Mouse (Mus musculus) embryonic facial prominence, embryonic 10.5 days (tissue): ENCODE results near the gene Dapk3. TPM values are rescaled to one million over a fixed set of nuclear protein-coding genes. Genes with fewer than 3 reads are reported as not detected.

ENCODE experiments used
- DNase-seq: peaks from one replicate; pipeline ENCODE4 v3.0.0-alpha.2; 2017; ENCODE audit warnings: low spot score
- H3K27ac ChIP-seq: fragments of 300-500 bp; sonication (generic); replicated peaks from 2 replicates; pipeline ENCODE4 v1.5.1; 2016; ENCODE audit warnings: mild to moderate bottlenecking
- H3K27me3 ChIP-seq: fragments of 300-500 bp; sonication (generic); replicated peaks from 2 replicates; pipeline ENCODE4 v1.6.1; 2016; ENCODE audit warnings: low read depth, mild to moderate bottlenecking; ENCODE audit not compliant: poor library complexity, severe bottlenecking
- H3K36me3 ChIP-seq: fragments of 300-500 bp; sonication (generic); replicated peaks from 2 replicates; pipeline ENCODE4 v1.6.1; 2016; ENCODE audit warnings: mild to moderate bottlenecking, moderate library complexity
- H3K4me1 ChIP-seq: fragments of 300-500 bp; sonication (generic); 2 replicates; pipeline ENCODE4 v1.6.1; 2016
- H3K4me3 ChIP-seq: fragments of 300-500 bp; sonication (generic); 2 replicates; pipeline ENCODE4 v1.5.1; 2016; ENCODE audit warnings: mild to moderate bottlenecking, moderate library complexity
- H3K9me3 ChIP-seq: fragments of 300-500 bp; sonication (generic); 2 replicates; pipeline ENCODE4 v1.6.1; 2016; ENCODE audit warnings: mild to moderate bottlenecking
- WGBS: fragments of 180-500 bp; shearing (Covaris S2); methylation state at CpG from one replicate; pipeline ENCODE4 v1.1.7; 2016; 5-methylcytosine and 5-hydroxymethylcytosine counted together
- polyA plus RNA-seq: library from polyadenylated mRNA; unstranded; fragments of >200 nt; fragmentation: Nextera tagmentation; extraction: Ambion mirVana; gene quantifications from 2 replicates; pipeline ENCODE4 v1.2.1, GENCODE M21; 2016

The Dapk3 gene
- polyA plus RNA-seq, 1 experiment from 2014 or later: 51.5 TPM

GRCm38 (mm10) chr10:81242021-81242420, 59.2 kb downstream of the Dapk3 start:
- H3K4me3 ChIP-seq: no peak overlapping the region
- WGBS: 89% methylated on average over 16 of the region's 16 CpGs
- peaks cover 55% of the 10 kb centered on the region for H3K4me1 ChIP-seq
- DNase-seq: no peak
- H3K36me3 ChIP-seq: no peaks in the 10 kb centered on the region
- no peaks in the 10 kb centered on the region for H3K9me3 ChIP-seq
- no peak overlapping the region for H3K27ac ChIP-seq
- H3K27me3 ChIP-seq: peaks cover 79% of the 10 kb centered on the region

Other genes starting within 250 kb of the Dapk3 start
- gene Gng7, start 168.1 kb upstream of the Dapk3 start, polyA plus RNA-seq: 6.5 and 6.7 TPM in 2 replicates
- 1.4 and 1.9 TPM in 2 replicates for gene Diras1, start 157.3 kb upstream of the Dapk3 start, polyA plus RNA-seq
- 14.0 and 16.9 TPM in 2 replicates for gene Slc39a3, start 145.6 kb upstream of the Dapk3 start, polyA plus RNA-seq
- gene Sgta, start 122.8 kb upstream of the Dapk3 start, polyA plus RNA-seq: 289 and 290 TPM in 2 replicates
- gene Thop1, start 113.0 kb upstream of the Dapk3 start, polyA plus RNA-seq: 102 and 109 TPM in 2 replicates
- 0.60 TPM in 1 of 2 replicates, not detected in the other for gene Creb3l3, start 84.1 kb upstream of the Dapk3 start, polyA plus RNA-seq
- 222 and 225 TPM in 2 replicates for gene Map2k2, start 77.1 kb upstream of the Dapk3 start, polyA plus RNA-seq
- 10.4 and 11.7 TPM in 2 replicates for gene Zbtb7a, start 47.8 kb upstream of the Dapk3 start, polyA plus RNA-seq
- gene Pias4, start 15.1 kb upstream of the Dapk3 start, polyA plus RNA-seq: 62.2 and 66.3 TPM in 2 replicates
- gene Eef2, start 6.4 kb upstream of the Dapk3 start, polyA plus RNA-seq: 564 and 572 TPM in 2 replicates
- gene 4930442H23Rik, start 844 bp downstream of the Dapk3 start, polyA plus RNA-seq: not detected in 2 replicates
- not detected in 2 replicates for gene Nmrk2, start 19.0 kb downstream of the Dapk3 start, polyA plus RNA-seq
- 2.5 and 3.6 TPM in 2 replicates for gene Atcay, start 47.8 kb downstream of the Dapk3 start, polyA plus RNA-seq
- 3.5 and 4.6 TPM in 2 replicates for gene Zfr2, start 50.1 kb downstream of the Dapk3 start, polyA plus RNA-seq
- 3.6 and 3.7 TPM in 2 replicates for gene Matk, start 69.9 kb downstream of the Dapk3 start, polyA plus RNA-seq
- gene Mrpl54, start 83.9 kb downstream of the Dapk3 start, polyA plus RNA-seq: 223 and 237 TPM in 2 replicates
- gene Apba3, start 84.0 kb downstream of the Dapk3 start, polyA plus RNA-seq: 57.2 and 57.5 TPM in 2 replicates
- 8.9 and 9.0 TPM in 2 replicates for gene Tjp3, start 108.6 kb downstream of the Dapk3 start, polyA plus RNA-seq
- 72.2 and 72.4 TPM in 2 replicates for gene Pip5k1c, start 110.0 kb downstream of the Dapk3 start, polyA plus RNA-seq
- 52.3 and 54.3 TPM in 2 replicates for gene Cactin, start 138.1 kb downstream of the Dapk3 start, polyA plus RNA-seq
- gene Tbxa2r, start 145.7 kb downstream of the Dapk3 start, polyA plus RNA-seq: 3.1 and 3.6 TPM in 2 replicates
- gene Gipc3, start 160.3 kb downstream of the Dapk3 start, polyA plus RNA-seq: not detected in 2 replicates
- gene Hmg20b, start 167.5 kb downstream of the Dapk3 start, polyA plus RNA-seq: 114 and 122 TPM in 2 replicates
- 7.8 and 8.3 TPM in 2 replicates for gene Mfsd12, start 174.5 kb downstream of the Dapk3 start, polyA plus RNA-seq
- 0.47 and 0.76 TPM in 2 replicates for gene 4930404N11Rik, start 182.8 kb downstream of the Dapk3 start, polyA plus RNA-seq
- gene Fzr1, start 195.5 kb downstream of the Dapk3 start, polyA plus RNA-seq: 134 and 142 TPM in 2 replicates
- 105 and 109 TPM in 2 replicates for gene Dohh, start 201.4 kb downstream of the Dapk3 start, polyA plus RNA-seq
- gene Gm48551, start 201.5 kb downstream of the Dapk3 start, polyA plus RNA-seq: 2.7 TPM in 2 replicates
- gene Gm48552, start 206.0 kb downstream of the Dapk3 start, polyA plus RNA-seq: 1.8 and 3.1 TPM in 2 replicates
- 2.0 and 2.8 TPM in 2 replicates for gene Smim24, start 210.0 kb downstream of the Dapk3 start, polyA plus RNA-seq